Mouse (Mus musculus): ENCODE data around the gene Cacna1c.

Gene Cacna1c

DNA sequence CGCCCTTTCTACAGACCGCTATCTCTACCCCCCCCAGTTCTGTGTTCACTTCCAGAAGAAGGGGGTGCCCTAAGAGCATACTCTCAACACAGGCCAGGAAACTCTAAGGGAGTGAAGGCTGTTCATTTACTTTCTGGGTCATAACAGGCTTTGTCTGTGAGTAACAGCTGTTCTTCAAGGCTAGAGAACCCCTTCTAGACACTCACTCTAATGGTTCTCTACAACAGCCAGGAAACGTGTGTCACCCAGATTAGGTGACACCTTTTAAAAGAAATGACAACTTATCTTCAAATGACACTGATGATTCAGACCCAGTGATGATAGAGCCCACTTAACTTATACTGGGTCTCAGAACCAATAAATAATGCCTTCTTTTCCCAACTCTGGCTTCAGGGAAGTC, 461.1 kb downstream of the Cacna1c start:
- no peak for DNase-seq

DNA sequence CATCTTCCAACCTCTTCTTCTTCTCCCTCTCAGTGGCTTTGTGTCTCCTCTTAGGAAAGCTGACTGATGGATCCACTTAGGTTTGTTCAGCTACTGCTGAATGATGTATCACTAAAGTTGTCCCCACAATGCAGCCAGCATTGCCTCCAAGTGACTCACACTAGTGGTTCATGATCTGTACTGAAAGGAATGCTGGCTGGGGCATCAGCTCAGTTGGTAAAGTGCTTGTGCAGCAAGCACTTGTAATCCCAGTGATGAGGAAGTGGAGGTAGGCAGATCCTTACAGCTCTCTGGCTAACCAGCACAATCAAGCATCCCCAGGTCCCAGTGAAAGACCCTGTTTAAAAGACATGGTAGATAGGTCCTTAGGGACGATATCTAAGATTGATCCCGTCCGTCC, 464.3 kb downstream of the Cacna1c start:
- DNase-seq = no peak

- DNase-seq = no peak
Measured at GRCm38 (mm10) chr6:118724908-118725307, 471.3 kb downstream of the Cacna1c start.

GRCm38 (mm10) chr6:118724388-118724787, 471.8 kb downstream of the Cacna1c start:
- no peak for DNase-seq

- no peak for DNase-seq
Measured at GRCm38 (mm10) chr6:118722336-118722735, 473.9 kb downstream of the Cacna1c start.

DNA sequence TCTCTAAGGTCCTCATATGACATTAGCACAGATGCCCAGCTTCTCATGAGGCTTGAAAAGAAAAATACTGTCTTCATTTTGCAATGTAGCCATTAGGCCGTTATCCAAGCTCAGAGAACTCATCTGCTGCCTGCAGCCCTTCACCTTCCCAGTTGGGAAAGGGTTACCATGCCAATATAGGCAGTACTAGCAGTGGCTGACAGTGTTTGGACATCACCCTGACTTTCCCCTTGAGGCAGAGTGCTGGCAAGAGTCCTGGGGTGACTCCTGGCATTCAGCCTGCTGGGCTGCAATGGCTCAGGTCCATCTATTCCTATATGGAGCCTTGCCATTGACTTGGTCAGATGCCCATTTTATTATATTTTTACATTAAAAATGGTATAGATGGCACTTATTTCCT, 476.7 kb downstream of the Cacna1c start:
- no peak for DNase-seq

- DNase-seq = no peak
Measured at GRCm38 (mm10) chr6:118713286-118713685, 482.9 kb downstream of the Cacna1c start.

DNA sequence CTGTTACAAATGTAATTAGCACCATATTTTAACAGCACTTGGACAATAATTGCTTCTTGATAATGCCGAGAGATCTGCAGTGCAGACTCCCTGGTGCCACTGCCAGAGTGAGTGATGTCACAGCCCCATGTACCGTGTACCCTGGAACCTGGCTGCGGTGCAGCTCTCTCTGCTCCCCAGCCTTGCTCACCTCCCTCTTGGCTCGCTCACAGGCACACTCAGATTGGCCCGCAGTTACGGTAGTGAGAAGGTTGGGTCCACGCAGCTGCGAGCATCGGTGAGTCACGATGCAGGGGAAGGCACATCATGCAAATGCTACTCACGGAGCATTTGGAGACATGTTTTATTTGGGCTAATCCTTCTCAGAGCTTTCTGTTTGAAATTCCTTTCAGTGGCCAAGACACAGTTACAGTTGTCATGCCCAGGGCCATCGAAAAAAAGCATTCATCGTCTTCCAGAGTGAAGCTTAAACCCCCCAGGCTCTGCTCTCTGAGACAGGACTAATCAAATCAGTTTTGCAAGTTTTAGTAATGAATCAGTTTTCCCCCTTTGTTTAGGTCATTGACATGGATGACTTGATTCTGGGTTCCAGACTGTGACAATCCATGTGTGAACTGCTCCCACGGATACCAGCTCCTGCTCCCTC, 484.4 kb downstream of the Cacna1c start:
- DNase-seq = no peak

GRCm38 (mm10) chr6:118707066-118707465, 489.2 kb downstream of the Cacna1c start:
- no peak for DNase-seq

DNA sequence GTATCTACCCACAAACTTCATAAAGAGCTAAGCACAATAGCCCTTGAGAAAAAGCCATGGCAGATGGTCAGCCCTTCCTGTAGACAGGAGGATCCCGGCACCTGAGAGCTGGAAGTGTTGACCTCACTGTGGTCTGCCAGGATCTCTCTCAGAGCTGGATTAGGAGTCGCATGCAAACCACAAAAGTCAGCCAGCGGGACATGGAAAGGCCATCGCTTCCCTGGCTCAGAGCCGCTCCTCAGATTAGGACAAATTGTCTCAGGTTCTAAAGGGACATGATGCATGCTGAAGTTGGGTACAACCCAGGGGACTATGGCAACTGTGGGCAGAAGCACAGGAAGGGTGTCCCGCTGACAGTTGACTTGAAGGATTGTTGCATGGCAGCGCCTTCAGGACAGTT, 490.4 kb downstream of the Cacna1c start:
- no peak for DNase-seq

DNA sequence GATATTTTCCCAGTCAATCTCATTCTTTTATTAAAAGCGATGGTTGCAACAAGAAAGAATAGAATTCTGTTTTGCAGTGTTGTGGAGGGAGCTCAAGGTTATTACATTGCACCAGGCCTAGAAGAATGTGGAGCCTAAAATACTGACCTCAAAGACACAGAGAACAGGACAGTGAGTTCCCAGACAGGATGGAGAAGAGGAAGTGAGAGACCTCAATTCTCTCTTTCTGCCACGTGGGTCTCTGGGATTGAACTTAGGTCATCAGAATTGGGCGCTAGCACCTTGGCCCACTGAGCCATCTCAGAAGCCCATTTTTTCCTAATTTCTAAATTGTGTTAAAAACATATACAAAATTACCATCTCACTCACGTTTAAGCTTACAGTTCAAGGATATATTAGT, 501.6 kb downstream of the Cacna1c start:
- no peak for DNase-seq

DNA sequence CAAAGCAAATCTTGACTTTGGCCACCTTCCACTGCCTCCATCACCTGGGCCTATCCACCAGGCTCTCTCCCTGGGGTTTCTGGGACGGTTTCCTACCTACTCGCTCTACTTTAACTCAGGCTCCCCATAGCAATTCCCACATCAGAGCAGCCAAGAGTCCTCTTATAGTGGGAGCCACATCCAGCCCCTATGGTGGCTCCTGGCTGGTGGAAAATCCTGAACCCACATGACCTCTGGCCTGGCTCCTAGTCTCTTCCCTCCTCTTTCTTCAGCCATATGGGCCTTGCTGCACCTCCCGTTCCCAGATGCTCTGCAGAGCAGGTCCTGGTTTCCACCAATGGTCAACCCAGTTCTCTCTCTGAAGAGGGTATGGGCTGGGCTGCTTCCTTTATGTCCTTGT, 506.8 kb downstream of the Cacna1c start:
- no peak for DNase-seq

GRCm38 (mm10) chr6:118688856-118689255, 507.4 kb downstream of the Cacna1c start:
- no peak for DNase-seq

GRCm38 (mm10) chr6:118680814-118681213, 515.4 kb downstream of the Cacna1c start:
- no peak for DNase-seq

GRCm38 (mm10) chr6:118678031-118678430, 518.2 kb downstream of the Cacna1c start:
- no peak for DNase-seq

GRCm38 (mm10) chr6:118677306-118677705, 518.9 kb downstream of the Cacna1c start:
- DNase-seq = no peak

GRCm38 (mm10) chr6:118674781-118675180, 521.4 kb downstream of the Cacna1c start:
- DNase-seq = no peak

DNA sequence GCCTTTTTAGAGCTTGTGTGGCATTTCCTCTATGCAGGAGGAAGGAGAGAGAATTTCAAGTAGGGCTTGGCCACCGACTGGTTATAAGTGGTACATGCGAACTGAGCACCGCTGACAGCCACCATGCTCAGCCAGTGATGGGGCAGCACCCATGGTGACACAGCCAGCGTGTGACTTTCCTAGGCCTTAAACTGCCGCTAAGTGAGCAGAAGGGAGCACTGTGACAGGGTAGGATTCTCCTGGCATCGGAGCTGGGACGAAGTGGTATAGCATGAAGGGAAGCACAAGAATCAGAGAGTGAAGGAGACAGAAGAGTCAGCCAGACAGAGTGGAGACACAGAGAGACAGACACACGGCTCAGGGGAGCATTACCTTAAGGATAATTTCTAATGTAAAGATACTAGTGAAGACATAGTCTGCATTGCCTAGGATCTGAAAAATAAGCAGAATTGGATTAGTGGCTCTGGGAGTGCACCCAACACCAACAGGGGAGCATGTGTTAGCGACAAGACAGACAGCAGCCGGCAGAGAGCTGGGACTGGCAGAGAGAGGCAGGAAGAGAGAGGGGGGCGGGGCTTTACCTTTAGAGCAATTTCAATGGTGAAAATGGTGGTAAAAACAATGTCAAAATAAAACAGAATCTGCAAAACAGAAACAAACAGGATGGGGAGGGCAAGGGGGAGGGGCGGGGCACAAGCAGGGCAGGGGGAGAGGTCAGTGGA, 522.1 kb downstream of the Cacna1c start:
- no peak for DNase-seq

DNA sequence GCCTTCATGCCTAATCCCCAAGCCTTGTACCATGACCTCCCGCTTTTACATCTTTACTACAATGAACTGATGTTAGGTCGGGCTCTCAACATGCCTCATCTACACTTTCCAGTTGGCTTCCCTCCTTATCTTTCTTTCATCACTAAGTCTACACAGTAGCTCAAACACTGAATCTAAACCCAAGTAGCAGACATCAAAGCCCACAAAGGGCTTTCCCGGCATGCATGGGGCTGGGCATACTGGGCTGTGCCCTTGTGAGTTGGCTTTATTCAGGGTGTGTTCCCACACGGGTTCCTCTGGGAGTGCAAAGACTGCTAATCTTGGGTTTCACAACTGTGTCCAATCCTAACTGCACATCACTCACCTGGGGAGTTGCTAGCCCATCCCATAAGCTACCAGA, 542.9 kb downstream of the Cacna1c start:
- no peak for DNase-seq

GRCm38 (mm10) chr6:118649121-118649783, 547.0 kb downstream of the Cacna1c start:
- no peak for DNase-seq

DNA sequence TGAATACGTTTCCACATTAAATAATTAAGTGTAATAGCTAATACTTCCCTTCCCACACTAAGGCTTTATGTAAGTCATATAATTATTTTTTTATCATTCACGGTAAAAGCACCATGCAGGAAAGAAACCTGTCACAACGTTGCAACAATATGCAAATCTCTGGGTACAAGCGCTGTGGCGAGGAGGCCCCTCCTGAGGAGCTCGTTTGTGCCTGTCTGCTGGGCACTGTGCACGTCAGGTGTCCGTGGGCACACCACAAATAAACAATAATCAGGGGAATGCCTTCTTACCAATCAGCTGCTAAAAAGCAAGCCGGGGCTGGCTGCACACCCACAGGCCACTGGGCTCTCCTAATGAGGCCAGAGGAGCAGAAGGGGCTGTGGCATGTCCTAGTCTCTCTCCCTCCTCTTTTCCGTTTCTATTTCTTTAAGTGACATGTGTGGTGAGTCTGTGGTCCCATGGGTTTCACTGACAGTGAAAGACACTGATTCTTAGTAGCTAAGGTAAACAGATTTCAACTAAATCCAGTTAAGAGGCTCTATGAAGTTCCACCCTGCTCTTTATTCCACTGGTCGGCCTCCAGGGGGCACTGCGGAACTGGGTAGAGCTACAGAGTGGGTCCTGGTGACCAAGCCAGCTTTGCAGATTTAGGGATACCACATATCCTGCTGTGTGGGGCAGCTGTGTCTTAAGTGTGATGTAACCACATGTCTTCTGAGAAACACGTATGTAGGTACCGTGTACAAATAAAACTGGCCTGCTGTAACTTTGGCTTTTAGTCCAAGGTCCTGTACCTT, 549.8 kb downstream of the Cacna1c start:
- DNase-seq = peak; percentile 34 to 45

GRCm38 (mm10) chr6:118644866-118645265, 551.4 kb downstream of the Cacna1c start:
- DNase-seq = no peak

DNA sequence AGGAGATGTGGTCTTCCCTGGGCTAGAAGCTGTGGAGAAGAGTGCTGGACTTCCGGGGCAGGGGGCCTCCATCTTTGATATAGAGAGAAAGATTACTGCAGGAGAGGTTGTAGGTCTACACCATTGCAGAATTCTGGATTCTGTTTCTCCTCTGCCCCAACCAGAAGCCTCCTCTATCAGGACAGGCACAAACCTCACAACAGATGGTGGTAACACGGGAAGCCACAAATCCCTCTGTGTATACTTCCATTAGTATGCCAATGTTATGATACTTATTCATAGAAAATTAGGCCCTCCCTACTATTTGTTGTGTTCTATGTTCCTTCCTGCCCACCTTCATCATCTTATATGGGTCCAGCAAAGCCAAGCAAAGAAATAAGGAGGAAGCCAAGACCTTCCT, 552.7 kb downstream of the Cacna1c start:
- DNase-seq = no peak
